Mouse (Mus musculus) forebrain, embryonic 14.5 days (tissue): ENCODE measurements at regions not wholly inside any gene's neighbourhood (a gene's known extent, or its start where the extent isn't known, plus 50 kb on each side); places are given as distances from the start of the nearest gene placed in this dataset.

ENCODE experiments used
- ATAC-seq: fragments of 200-750 bp; cut with Nextera tagmentation; 2 replicates; pipeline ENCODE4 v1.8.0; 2017; ENCODE audit warnings: mild to moderate bottlenecking, moderate library complexity
- DNase-seq: peaks from one replicate; pipeline ENCODE4 v3.0.0-alpha.2; 2015; ENCODE audit warnings: low spot score
- H3K27ac ChIP-seq: fragments of 300-500 bp; sonication (generic); 2 replicates; pipeline ENCODE4 v1.5.1; 2014; ENCODE audit warnings: low read depth, mild to moderate bottlenecking, control low read depth, low read length, moderate library complexity
- H3K27me3 ChIP-seq: fragments of 300-500 bp; sonication (generic); replicated peaks from 2 replicates; pipeline ENCODE4 v1.6.1; 2014; ENCODE audit warnings: low read length, control low read depth, mixed read lengths; ENCODE audit not compliant: control insufficient read depth, insufficient read depth
- H3K36me3 ChIP-seq: fragments of 300-500 bp; sonication (generic); 2 replicates; pipeline ENCODE4 v1.6.1; 2014; ENCODE audit warnings: low read length, control low read depth; ENCODE audit not compliant: control insufficient read depth, insufficient read depth
- H3K4me1 ChIP-seq: fragments of 300-500 bp; sonication (generic); 2 replicates; pipeline ENCODE4 v1.6.1; 2014; ENCODE audit warnings: antibody characterized with exemption, low read length, control low read depth; ENCODE audit not compliant: control insufficient read depth, insufficient read depth
- H3K4me2 ChIP-seq: fragments of 300-500 bp; sonication (generic); 2 replicates; pipeline ENCODE4 v1.6.1; 2014; ENCODE audit warnings: mild to moderate bottlenecking, control low read depth, low read length
- H3K4me3 ChIP-seq: fragments of 300-500 bp; sonication (generic); 2 replicates; pipeline ENCODE4 v1.5.1; 2014; ENCODE audit warnings: low read depth, low read length, control low read depth
- H3K9ac ChIP-seq: fragments of 300-500 bp; sonication (generic); 2 replicates; pipeline ENCODE4 v1.6.1; 2014; ENCODE audit warnings: mild to moderate bottlenecking, low read length, control low read depth, moderate library complexity
- H3K9me3 ChIP-seq: fragments of 300-500 bp; sonication (generic); replicated peaks from 2 replicates; pipeline ENCODE4 v1.6.1; 2016; ENCODE audit warnings: low read length, control low read depth, mixed read lengths; ENCODE audit not compliant: control insufficient read depth
- WGBS: fragments of 180-500 bp; shearing (Covaris S2); extraction: QIAGEN DNeasy Blood & Tissue Kit; methylation state at CpG from one replicate; pipeline ENCODE4 v1.1.7; 2014; 5-methylcytosine and 5-hydroxymethylcytosine counted together

- 79% methylated on average over 1 of the region's 1 CpGs for WGBS
- Histone ChIP-seq H3K27me3 (no peaks in the 10 kb centered on the region), H3K36me3 (no peaks in the 10 kb centered on the region), H3K4me1 (no peaks in the 10 kb centered on the region), H3K27ac (no peak overlapping the region), H3K4me3 (no peak overlapping the region), H3K4me2 (no peak overlapping the region), H3K9ac (no peak overlapping the region), H3K9me3 (no peaks in the 10 kb centered on the region)
- DNase-seq: peak; percentile 64
- ATAC-seq: peak; percentile 50; the same call in 1 of the 2 replicates
Measured at GRCm38 (mm10) chr8:30233266-30233665, 2785.8 kb downstream of the Poteg start.

GRCm38 (mm10) chr8:30251797-30252196, 2804.3 kb downstream of the Poteg start:
- 90% methylated on average over 3 of the region's 3 CpGs for WGBS
- Histone ChIP-seq H3K4me1 (no peaks in the 10 kb centered on the region), H3K4me2 (no peak overlapping the region), H3K36me3 (no peaks in the 10 kb centered on the region), H3K27ac (no peak overlapping the region), H3K4me3 (no peak overlapping the region), H3K27me3 (no peaks in the 10 kb centered on the region), H3K9ac (no peak overlapping the region), H3K9me3 (no peaks in the 10 kb centered on the region)
- DNase-seq (no peak), ATAC-seq (no peak)

DNA sequence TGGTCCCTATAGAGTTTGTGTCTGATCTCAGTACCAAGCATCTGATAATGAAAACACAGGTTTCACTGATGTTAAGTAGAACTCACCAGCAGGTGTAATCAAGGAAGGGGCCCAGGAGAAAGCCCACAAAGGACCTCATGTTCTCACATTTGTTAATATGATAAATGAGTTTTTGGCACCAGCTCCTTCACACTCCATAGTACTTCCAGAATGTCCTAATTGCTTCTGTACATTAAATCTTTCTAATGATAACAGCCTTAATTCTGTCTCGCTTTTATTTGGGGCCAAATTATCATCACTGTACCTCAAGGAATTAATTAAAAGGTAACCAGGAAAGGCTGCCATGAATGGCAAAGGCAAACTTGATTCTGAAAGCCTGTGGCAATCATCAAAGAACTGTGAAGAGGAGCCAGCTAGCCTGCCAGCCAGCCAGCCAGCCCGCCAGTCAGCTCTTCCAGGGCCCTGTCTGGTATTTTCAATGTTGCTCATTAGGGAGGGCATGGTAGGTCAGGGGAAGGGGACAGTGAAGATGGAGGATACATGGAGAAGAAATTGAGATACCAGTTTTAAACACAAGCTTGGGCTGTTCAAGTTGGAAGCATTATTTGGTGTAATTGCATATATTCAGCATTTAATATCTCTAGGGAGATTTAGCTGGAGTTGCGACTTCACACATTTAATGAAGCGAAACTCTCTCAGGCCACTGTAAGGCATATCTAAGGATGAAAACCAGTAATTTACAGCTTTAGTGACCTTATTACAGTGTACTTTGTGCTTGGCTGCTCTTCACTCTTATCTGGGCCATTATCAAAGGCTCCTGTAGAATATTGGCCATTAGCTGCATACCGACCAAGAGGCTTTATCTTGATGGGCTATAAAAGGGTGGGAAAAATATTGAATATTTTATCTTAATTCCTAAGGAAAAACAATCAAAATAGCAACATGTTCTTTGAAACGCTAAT, 2822.8 kb downstream of the Poteg start:
- DNase-seq: peak; percentile 79
- Histone ChIP-seq H3K4me2 (no peak overlapping the region), H3K9ac (no peak overlapping the region), H3K36me3 (no peaks in the 10 kb centered on the region), H3K27ac (no peak overlapping the region), H3K4me3 (no peak overlapping the region), H3K27me3 (no peaks in the 10 kb centered on the region), H3K9me3 (no peaks in the 10 kb centered on the region), H3K4me1 (peaks cover 5% of the 10 kb centered on the region; the same call in 1 of the 2 replicates)
- ATAC-seq: peak; percentile 92
- 52% methylated on average over 6 of the region's 6 CpGs for WGBS

- Histone ChIP-seq H3K4me1 (0 out of 2 replicates have a peak, but pooled peaks cover 2% of the 10 kb centered on the region), H3K27ac (no peak overlapping the region), H3K4me3 (no peak overlapping the region), H3K9ac (no peak overlapping the region), H3K27me3 (no peaks in the 10 kb centered on the region), H3K4me2 (no peak overlapping the region), H3K9me3 (no peaks in the 10 kb centered on the region), H3K36me3 (no peaks in the 10 kb centered on the region)
- ATAC-seq (peak; percentile 37; the same call in 1 of the 2 replicates), DNase-seq (peak; percentile 60)
- WGBS: 35% methylated on average over 4 of the region's 4 CpGs
Measured at GRCm38 (mm10) chr8:30289169-30289568, 2841.7 kb downstream of the Poteg start.

- DNase-seq (no peak), ATAC-seq (no peak)
- Histone ChIP-seq H3K4me2 (no peak overlapping the region), H3K27ac (no peak overlapping the region), H3K4me1 (no peaks in the 10 kb centered on the region), H3K9ac (no peak overlapping the region), H3K27me3 (no peaks in the 10 kb centered on the region), H3K4me3 (no peak overlapping the region), H3K36me3 (no peaks in the 10 kb centered on the region), H3K9me3 (no peaks in the 10 kb centered on the region)
Measured at GRCm38 (mm10) chr8:30331201-30331600, 2883.7 kb downstream of the Poteg start.

- 88% methylated on average over 3 of the region's 3 CpGs for WGBS
- DNase-seq (no peak), ATAC-seq (no peak)
- Histone ChIP-seq H3K36me3 (no peaks in the 10 kb centered on the region), H3K4me1 (no peaks in the 10 kb centered on the region), H3K27ac (no peak overlapping the region), H3K4me2 (no peak overlapping the region), H3K9ac (no peak overlapping the region), H3K4me3 (no peak overlapping the region), H3K9me3 (no peaks in the 10 kb centered on the region), H3K27me3 (no peaks in the 10 kb centered on the region)
Measured at GRCm38 (mm10) chr8:30333352-30333751, 2885.9 kb downstream of the Poteg start.

DNA sequence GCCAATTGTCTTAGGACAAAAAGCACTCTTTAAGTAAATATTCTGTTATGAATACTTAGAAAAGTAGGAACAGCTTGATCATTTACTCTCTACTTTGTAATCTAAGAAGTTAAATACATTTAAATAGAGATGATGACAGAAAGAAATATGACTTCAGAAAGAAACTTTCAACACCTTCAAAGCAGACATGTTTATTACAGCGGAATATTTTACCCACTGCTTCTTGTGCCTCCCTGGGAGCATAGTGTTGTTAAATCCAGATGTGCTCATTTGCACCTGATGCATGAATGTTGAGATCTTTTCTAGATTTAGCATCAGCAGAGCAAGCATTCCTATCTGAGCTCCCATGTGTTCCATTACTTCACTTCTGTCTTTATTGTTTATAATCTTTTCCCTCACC, 2912.0 kb downstream of the Poteg start:
- Histone ChIP-seq H3K36me3 (no peaks in the 10 kb centered on the region), H3K9me3 (no peaks in the 10 kb centered on the region), H3K9ac (no peak overlapping the region), H3K4me3 (no peak overlapping the region), H3K27ac (no peak overlapping the region), H3K4me2 (no peak overlapping the region), H3K27me3 (no peaks in the 10 kb centered on the region), H3K4me1 (no peaks in the 10 kb centered on the region)
- DNase-seq (no peak), ATAC-seq (no peak)
- WGBS: 93% methylated on average over 1 of the region's 1 CpGs

DNA sequence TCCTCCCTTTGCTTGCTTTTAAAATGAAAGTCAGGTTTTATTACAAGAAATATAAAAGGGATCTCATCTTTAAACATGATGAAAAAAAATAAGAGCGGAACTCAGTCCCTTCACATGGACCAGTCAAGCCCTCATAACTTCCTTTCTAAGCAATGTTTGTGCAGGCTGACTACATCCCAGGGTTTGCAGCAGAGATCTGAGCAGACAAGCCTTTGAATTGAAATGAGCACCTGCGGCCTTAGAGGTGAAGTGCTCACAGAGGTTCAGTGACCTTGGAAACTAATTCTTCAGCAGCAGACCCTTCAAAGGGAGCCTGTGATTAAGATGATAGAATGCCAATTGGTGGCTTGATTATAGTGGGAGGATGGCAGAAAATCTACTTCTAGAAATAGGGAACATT, 2918.3 kb downstream of the Poteg start:
- no peaks in the 10 kb centered on the region for H3K4me1 ChIP-seq
- H3K4me3 ChIP-seq: no peak overlapping the region
- no peaks in the 10 kb centered on the region for H3K27me3 ChIP-seq
- H3K36me3 ChIP-seq: no peaks in the 10 kb centered on the region
- H3K9me3 ChIP-seq: no peaks in the 10 kb centered on the region
- DNase-seq (peak; percentile 3), ATAC-seq (no peak)
- whole genome bisulfite sequencing: 77% methylated on average over 2 of the region's 2 CpGs
- H3K9ac ChIP-seq: no peak overlapping the region
- no peak overlapping the region for H3K4me2 ChIP-seq
- H3K27ac ChIP-seq: no peak overlapping the region

- peak; percentile 36 for DNase-seq
Measured at GRCm38 (mm10) chr8:30391936-30392335, 2944.5 kb downstream of the Poteg start.

More at GRCm38 (mm10) chr8:30391936-30392335, 2944.5 kb downstream of the Poteg start:
- ATAC-seq: no peak
- Histone ChIP-seq H3K27ac (no peak overlapping the region), H3K4me1 (no peaks in the 10 kb centered on the region), H3K4me3 (no peak overlapping the region), H3K9ac (no peak overlapping the region), H3K27me3 (no peaks in the 10 kb centered on the region), H3K4me2 (no peak overlapping the region), H3K36me3 (no peaks in the 10 kb centered on the region), H3K9me3 (no peaks in the 10 kb centered on the region)
- WGBS: 70% methylated on average over 2 of the region's 2 CpGs
